Mouse (Mus musculus) heart, adult 10 weeks (tissue): ENCODE results near the gene Coq9. TPM values are rescaled to one million over a fixed set of nuclear protein-coding genes. Genes with fewer than 3 reads are reported as not detected.

Experiments used
- polyA plus RNA-seq: library from polyadenylated mRNA; stranded (reverse); fragments of 350-450 nt; fragmentation: Illumina TruSeq; extraction: RNeasy Lipid Tissue Mini Kit (QIAGEN cat#74804); gene quantifications from one replicate; pipeline ENCODE4 v1.2.3, GENCODE M21; 2014; ENCODE audit warnings: low read depth, low replicate concordance

The Coq9 gene
- polyA plus RNA-seq = 569 TPM

GRCm38 (mm10) chr8:94837662-94838574, at the start of gene Coq9, which contains the start of gene Ciapin1:
TSS of gene Coq9 (plus strand) at chr8:94838321.
TSS of gene Ciapin1 (minus strand) at chr8:94838358.

GRCm38 (mm10) chr8:94810153-94810552, 28.0 kb upstream of the Coq9 start, which contains the start of gene Ccl17:
TSS of gene Ccl17 (plus strand) at chr8:94810453.

GRCm38 (mm10) chr8:94857346-94858173, 19.4 kb downstream of the Coq9 start, which contains the start of gene Polr2c:
TSS of gene Polr2c (plus strand) at chr8:94857450.

GRCm38 (mm10) chr8:94876197-94876730, 38.1 kb downstream of the Coq9 start, which contains the start of gene Dok4:
TSS of gene Dok4 (minus strand) at chr8:94876330.

Other genes with a start within 250 kb of the Coq9 start
- 9.7 TPM for gene Rspry1, start 236.4 kb upstream of the Coq9 start, polyA plus RNA-seq
- gene Fam192a, start 236.3 kb upstream of the Coq9 start, polyA plus RNA-seq = 28.1 TPM
- 93.4 TPM for gene Arl2bp, start 171.7 kb upstream of the Coq9 start, polyA plus RNA-seq
- gene Pllp, start 142.0 kb upstream of the Coq9 start, polyA plus RNA-seq = 1.2 TPM
- gene Ccl22, start 92.7 kb upstream of the Coq9 start, polyA plus RNA-seq = 0.21 TPM
- 7.1 TPM for gene Cx3cl1, start 66.3 kb upstream of the Coq9 start, polyA plus RNA-seq
- not detected for gene Ccl17, start 27.9 kb upstream of the Coq9 start, polyA plus RNA-seq
- 68.4 TPM for gene Ciapin1, start within 50 bp of the Coq9 start, polyA plus RNA-seq
- gene Polr2c, start 19.1 kb downstream of the Coq9 start, polyA plus RNA-seq = 82.7 TPM
- gene Dok4, start 38.0 kb downstream of the Coq9 start, polyA plus RNA-seq = 17.0 TPM
- 5.2 TPM for gene Ccdc102a, start 79.8 kb downstream of the Coq9 start, polyA plus RNA-seq
- gene Adgrg5, start 85.4 kb downstream of the Coq9 start, polyA plus RNA-seq = 0.16 TPM
- gene Adgrg1, start 136.4 kb downstream of the Coq9 start, polyA plus RNA-seq = 34.5 TPM
- 2.5 TPM for gene Adgrg3, start 179.4 kb downstream of the Coq9 start, polyA plus RNA-seq
- not detected for gene Drc7, start 216.8 kb downstream of the Coq9 start, polyA plus RNA-seq
- gene Katnb1, start 242.9 kb downstream of the Coq9 start, polyA plus RNA-seq = 5.9 TPM